Comparison of ENCODE assay signal across 26 mouse cellular contexts in genomic region chr15:31533529-31533928, GRCm38 (mm10). TPM values are rescaled to one million over a fixed set of nuclear protein-coding genes. Genes with fewer than 3 reads are reported as not detected.
DNase-seq lines count a peak whose midpoint lies in the region; ATAC-seq and TF ChIP-seq lines count a peak whose summit lies in the region.
"Had no signal": no experiment of that assay in that cellular context is flagged by ENCODE, and none has a peak within 500 bp of the region (broad histone marks: within the 10 kb centered on the region; RNA-seq: fewer than 3 reads in every experiment).

No protein-coding gene starts in this region.

- H3K27ac ChIP-seq in liver, embryonic 14.5 days: peak overlapping the region; percentile 54
- H3K27ac ChIP-seq: forebrain, embryonic 13.5 days; heart, embryonic 10.5 days; heart, embryonic 15.5 days; hindbrain, embryonic 12.5 days; hindbrain, postnatal 0 days; intestine, embryonic 15.5 days; lung, embryonic 15.5 days; midbrain, embryonic 13.5 days; neural tube, embryonic 13.5 days had no signal

- peaks cover 76% of the 10 kb centered on the region for H3K4me1 ChIP-seq in megakaryocyte, embryonic 14.5 days
- H3K4me1 ChIP-seq in liver, embryonic 14.5 days (replicated peaks; ENCODE audit: control insufficient read depth in 2 of 2, insufficient read depth in 2 of 2, low read length in 1 of 2): peaks cover 49 to 53% of the 10 kb centered on the region in 2 experiments

- H3K36me3 ChIP-seq in megakaryocyte, embryonic 14.5 days (replicated peaks; ENCODE audit: low read length): peaks cover 4% of the 10 kb centered on the region
- H3K36me3 ChIP-seq in liver, embryonic 14.5 days (replicated peaks; ENCODE audit: control insufficient read depth, insufficient read depth, low read depth): no peaks in the 10 kb centered on the region
- H3K36me3 ChIP-seq: heart, embryonic 10.5 days; heart, embryonic 15.5 days; hindbrain, embryonic 12.5 days; intestine, embryonic 15.5 days; lung, embryonic 15.5 days; midbrain, embryonic 13.5 days; neural tube, embryonic 13.5 days had no signal

- ATAC-seq in megakaryocyte, adult 5-6 weeks (ENCODE audit: poor library complexity, severe bottlenecking): no peak
- peak; percentile 47 for ATAC-seq in erythroblast, adult 5-6 weeks (replicated peaks; ENCODE audit: low FRiP score, poor library complexity, severe bottlenecking)
- ATAC-seq in liver, embryonic 14.5 days (ENCODE audit: insufficient read depth): peak; percentile 13; the same call in 1 of the 2 replicates
- peak; percentile 70 for ATAC-seq in megakaryocyte-erythroid progenitor cell, adult 5-6 weeks (replicated peaks; ENCODE audit: low FRiP score, low TSS enrichment, poor library complexity, severe bottlenecking)
- ATAC-seq: forebrain, embryonic 13.5 days; hindbrain, postnatal 0 days; intestine, embryonic 15.5 days; midbrain, embryonic 13.5 days had no signal

- WGBS in liver, embryonic 14.5 days (ENCODE audit: insufficient replicate concordance): 22% methylated on average over 2 of the region's 2 CpGs

- 0 out of 2 replicates have a peak, but pooled peaks cover 4% of the 10 kb centered on the region for H3K9me3 ChIP-seq in megakaryocyte, embryonic 14.5 days
- H3K9me3 ChIP-seq in liver, embryonic 14.5 days (ENCODE audit: control insufficient read depth, low read length): no peaks in the 10 kb centered on the region
- H3K9me3 ChIP-seq: forebrain, embryonic 13.5 days; heart, embryonic 10.5 days; heart, embryonic 15.5 days; hindbrain, embryonic 12.5 days; intestine, embryonic 15.5 days; lung, embryonic 15.5 days; midbrain, embryonic 13.5 days; neural tube, embryonic 13.5 days had no signal

- peak overlapping the region; percentile 74 for H3K4me3 ChIP-seq in megakaryocyte, embryonic 14.5 days (replicated peaks)
- no peak overlapping the region for H3K4me3 ChIP-seq in liver, embryonic 14.5 days (ENCODE audit: insufficient read depth in 1 of 2, low read depth in 2 of 2, low read length in 2 of 2)
- H3K4me3 ChIP-seq: forebrain, embryonic 13.5 days; heart, embryonic 10.5 days; heart, embryonic 15.5 days; hindbrain, embryonic 12.5 days; intestine, embryonic 15.5 days; lung, embryonic 15.5 days; midbrain, embryonic 13.5 days; neural tube, embryonic 13.5 days had no signal

- TF ChIP-seq CTCF in liver, embryonic 14.5 days (IDR thresholded peaks at IDR 0.05; ENCODE audit: low read depth): no peak

- H3K27me3 ChIP-seq in megakaryocyte, embryonic 14.5 days (replicated peaks): no peaks in the 10 kb centered on the region
- no peaks in the 10 kb centered on the region for H3K27me3 ChIP-seq in liver, embryonic 14.5 days (ENCODE audit: control insufficient read depth, insufficient read depth, low read length)
- H3K27me3 ChIP-seq: forebrain, embryonic 13.5 days; heart, embryonic 15.5 days; hindbrain, embryonic 12.5 days; intestine, embryonic 15.5 days; lung, embryonic 15.5 days; midbrain, embryonic 13.5 days; neural tube, embryonic 13.5 days had no signal

- peak; percentile 82 for TF ChIP-seq EP300 in liver, embryonic 14.5 days (IDR thresholded peaks at IDR 0.05; ENCODE audit: low read depth)

- H3K4me2 ChIP-seq in liver, embryonic 14.5 days (ENCODE audit: low read depth): peak overlapping the region; percentile 13; the same call in 1 of the 2 replicates
- H3K4me2 ChIP-seq: forebrain, embryonic 13.5 days; heart, embryonic 15.5 days; hindbrain, embryonic 12.5 days; intestine, embryonic 15.5 days; lung, embryonic 15.5 days; midbrain, embryonic 13.5 days; neural tube, embryonic 13.5 days had no signal

- no peak overlapping the region for H3K9ac ChIP-seq in liver, embryonic 14.5 days (replicated peaks)
- H3K9ac ChIP-seq: forebrain, embryonic 13.5 days; heart, embryonic 15.5 days; hindbrain, embryonic 12.5 days; intestine, embryonic 15.5 days; lung, embryonic 15.5 days; midbrain, embryonic 13.5 days; neural tube, embryonic 13.5 days had no signal

- DNase-seq in liver, embryonic 14.5 days (ENCODE audit: low read depth in 3 of 3, low spot score in 3 of 3): no peak
- DNase-seq in lung, postnatal 14 days: no peak
- DNase-seq in embryo, embryonic 11 days: no peak
- no peak for DNase-seq in lung, postnatal 25 days (ENCODE audit: low spot score)
- DNase-seq: adrenal gland, adult 8-10 months; cerebellum, adult 9-11 months; gastrocnemius, postnatal 14 days; kidney, adult 8-10 months; kidney, postnatal 10 days; layer of hippocampus, postnatal 36 days; left cerebral cortex, postnatal 4 days; lung, postnatal 4 days had no signal

RNA-seq across cellular contexts. Expression of gene March6, which starts 2.7 kb away (rescaled TPM):
- 18.8 and 34.5 TPM in 2 replicates for polyA plus RNA-seq in megakaryocyte, embryonic 14.5 days (2012; ENCODE audit: insufficient read depth, low replicate concordance)
- total RNA-seq in megakaryocyte, adult 5-6 weeks (2015): 35.7 and 38.4 TPM in 2 replicates
- 31.1 and 34.2 TPM in 2 replicates for total RNA-seq in megakaryocyte, adult 5-6 weeks (2017)
- total RNA-seq in erythroblast, adult 5-6 weeks (2015; ENCODE audit: low replicate concordance): 32.1 and 35.5 TPM in 2 replicates
- total RNA-seq in erythroblast, adult 5-6 weeks (2017; ENCODE audit: low replicate concordance): 54.5 and 59.6 TPM in 2 replicates
- 6.9 and 9.0 TPM in 2 replicates for polyA plus RNA-seq in liver, embryonic 14.5 days (2012; rRNA removed)
- 12.7 and 15.3 TPM in 2 replicates for polyA plus RNA-seq in liver, embryonic 14.5 days (2014; fragmentation: Nextera tagmentation; extraction: Ambion mirVana)
- 57.2 and 60.8 TPM in 2 replicates for total RNA-seq in megakaryocyte-erythroid progenitor cell, adult 5-6 weeks (2014; fragmentation: Nextera tagmentation)
- 53.1 and 62.4 TPM in 2 replicates for total RNA-seq in megakaryocyte-erythroid progenitor cell, adult 5-6 weeks (2017)

RNA-seq across cellular contexts. Expression of gene Cmbl, which starts 31.7 kb away (rescaled TPM):
- not detected in 2 replicates for polyA plus RNA-seq in megakaryocyte, embryonic 14.5 days (2012; ENCODE audit: insufficient read depth, low replicate concordance)
- 0.46 TPM in 1 of 2 replicates, not detected in the other for total RNA-seq in megakaryocyte, adult 5-6 weeks (2015)
- 0.48 TPM in 1 of 2 replicates, not detected in the other for total RNA-seq in megakaryocyte, adult 5-6 weeks (2017)
- total RNA-seq in erythroblast, adult 5-6 weeks (2015; ENCODE audit: low replicate concordance): 2.3 TPM in 1 of 2 replicates, not detected in the other
- 3.5 and 6.5 TPM in 2 replicates for total RNA-seq in erythroblast, adult 5-6 weeks (2017; ENCODE audit: low replicate concordance)
- polyA plus RNA-seq in liver, embryonic 14.5 days (2012; rRNA removed): 5.1 and 5.5 TPM in 2 replicates
- polyA plus RNA-seq in liver, embryonic 14.5 days (2014; fragmentation: Nextera tagmentation; extraction: Ambion mirVana): 5.0 and 6.8 TPM in 2 replicates
- total RNA-seq in megakaryocyte-erythroid progenitor cell, adult 5-6 weeks (2014; fragmentation: Nextera tagmentation): not detected in 2 replicates
- not detected in 2 replicates for total RNA-seq in megakaryocyte-erythroid progenitor cell, adult 5-6 weeks (2017)
- total RNA-seq: granulocyte monocyte progenitor cell, adult 5-6 weeks had no signal
